Mouse (Mus musculus) kidney, postnatal 4 days (tissue): Measurements from ENCODE around the gene Castor1.

ENCODE experiments used
- DNase-seq, 2 experiments: peaks; one replicate each; pipeline ENCODE4 v3.0.0; 2021; ENCODE audit warnings: mixed read lengths in 2 of 2

Castor1 gene

DNA sequence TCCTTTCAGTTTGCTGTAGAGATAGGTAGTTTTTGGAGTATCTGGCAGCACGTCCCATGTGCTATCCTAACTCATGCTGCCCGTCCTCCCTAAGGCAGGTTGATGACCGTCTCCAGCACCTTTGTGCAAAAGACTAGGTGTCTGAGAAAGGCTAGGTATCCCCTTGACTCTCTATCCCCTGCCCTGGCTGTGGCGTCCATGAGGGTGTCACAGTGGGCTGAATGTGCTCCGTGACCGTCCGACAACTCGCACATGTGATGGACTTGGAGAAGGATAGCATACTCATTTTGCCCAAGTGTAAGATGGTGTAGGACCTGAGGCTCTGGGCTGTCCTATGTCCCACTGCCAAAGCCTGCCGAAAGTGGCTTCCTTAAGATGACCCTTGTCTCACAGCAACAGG, 10.4 kb upstream of the Castor1 start:
- no peak for DNase-seq

DNA sequence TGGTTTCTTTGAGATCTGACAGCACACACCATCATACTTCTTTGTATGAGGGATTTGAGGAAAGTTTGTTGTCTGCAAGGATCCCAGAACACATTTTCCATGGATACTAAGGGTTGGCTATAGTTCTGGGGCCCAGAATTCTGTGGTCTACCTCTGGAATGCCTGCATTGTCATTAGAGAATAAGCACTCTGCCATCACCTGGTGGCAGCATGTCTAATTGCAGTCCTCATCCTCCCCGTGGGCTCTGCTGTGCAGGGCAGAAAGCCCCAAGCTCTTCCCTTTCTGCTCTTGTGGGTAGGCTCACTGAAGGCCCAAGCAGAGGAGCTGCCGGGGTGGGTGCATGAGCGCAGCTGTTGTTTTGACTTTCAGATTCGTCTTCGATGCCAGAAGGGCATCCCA, 8.5 kb upstream of the Castor1 start:
- DNase-seq: peak; percentile 46 to 52

DNA sequence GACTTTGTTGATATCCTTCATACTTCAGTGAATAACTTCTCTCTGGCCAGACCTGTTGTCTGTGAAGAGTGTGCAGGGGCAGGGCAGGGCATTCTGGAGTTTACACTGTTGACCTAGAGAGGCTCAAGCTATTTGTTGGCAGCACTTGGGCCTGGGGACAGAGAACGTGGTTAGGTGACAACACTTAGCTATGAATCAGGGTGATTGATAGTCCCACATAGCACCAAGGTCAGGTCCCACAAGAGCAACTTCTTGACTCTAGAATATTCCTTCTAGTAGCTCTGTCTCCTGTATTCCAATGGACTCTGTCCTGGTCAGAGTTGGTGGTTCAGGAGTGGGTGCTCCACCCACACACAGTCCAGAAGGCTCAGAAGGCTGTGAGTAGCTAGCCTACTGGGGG, 7.2 kb upstream of the Castor1 start:
- DNase-seq: no peak

- DNase-seq: no peak
Measured at GRCm38 (mm10) chr11:4213107-4213506, 4.9 kb upstream of the Castor1 start.

DNA sequence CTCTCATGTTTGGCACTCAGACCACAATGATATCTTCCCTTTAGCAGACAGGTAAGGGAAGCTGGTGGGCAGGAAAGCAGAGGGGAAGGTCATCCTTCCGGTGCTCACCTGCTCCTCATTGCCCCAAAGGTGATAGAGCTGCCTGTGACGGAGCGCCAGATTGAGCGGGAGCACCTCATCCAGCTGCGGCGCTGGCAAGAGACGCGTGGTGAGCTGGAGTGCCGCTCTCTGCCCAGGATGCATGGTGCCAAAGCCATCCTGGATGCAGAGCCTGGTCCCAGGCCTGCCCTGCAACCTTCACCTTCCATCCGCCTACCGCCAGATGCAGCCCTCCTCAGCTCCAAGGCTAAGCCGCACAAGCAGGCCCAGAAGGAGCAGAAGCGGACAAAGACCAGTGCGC, 3.5 kb upstream of the Castor1 start:
- DNase-seq: no peak

- no peak for DNase-seq
Measured at GRCm38 (mm10) chr11:4215061-4215460, 3.0 kb upstream of the Castor1 start.

GRCm38 (mm10) chr11:4216248-4217000, 1.6 kb upstream of the Castor1 start:
- peak; percentile 56 to 67 for DNase-seq

- DNase-seq: no peak
Measured at GRCm38 (mm10) chr11:4218637-4219036, 612 bp downstream of the Castor1 start.

DNA sequence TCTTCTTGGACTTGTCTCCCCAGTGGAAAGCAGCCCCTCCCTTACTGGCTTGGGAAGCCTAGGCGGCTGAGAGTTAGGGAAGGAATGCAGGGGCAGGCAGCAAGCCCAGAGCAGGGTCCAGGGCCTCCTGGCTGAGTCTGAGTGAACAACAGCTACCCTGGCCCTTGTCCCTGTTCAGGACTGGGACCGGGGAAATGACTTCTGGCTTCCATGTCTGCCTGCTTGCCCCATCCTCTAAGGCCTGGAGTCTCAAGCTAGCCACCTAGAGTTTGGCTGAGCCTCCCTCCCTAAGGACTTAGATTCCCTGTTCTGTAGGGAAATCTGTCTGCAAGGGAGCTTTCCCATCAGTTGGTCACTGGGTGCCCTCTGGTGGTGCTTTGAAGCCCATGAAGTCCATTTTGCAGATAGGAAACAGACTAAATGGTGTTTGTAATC, 1.3 kb downstream of the Castor1 start:
- peak; percentile 82 to 87 for DNase-seq

DNA sequence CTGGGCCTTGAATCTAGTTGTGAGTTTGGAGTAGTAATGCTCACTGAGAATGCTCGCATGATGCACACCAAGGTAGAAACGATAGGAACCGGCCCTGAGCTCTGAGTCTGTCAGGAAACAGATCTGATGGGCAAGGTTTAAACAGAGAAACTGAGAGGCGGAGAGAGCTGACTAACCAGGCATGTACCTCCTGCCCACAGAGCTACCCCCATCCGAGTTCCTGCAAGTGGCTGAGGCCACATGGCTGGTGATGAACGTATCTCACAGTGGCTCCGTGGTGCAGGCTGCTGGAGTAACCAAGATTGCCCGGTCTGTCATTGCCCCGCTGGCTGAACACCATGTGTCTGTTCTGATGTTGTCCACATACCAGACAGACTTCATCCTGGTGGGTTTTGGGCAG, 1.9 kb downstream of the Castor1 start:
- no peak for DNase-seq

DNA sequence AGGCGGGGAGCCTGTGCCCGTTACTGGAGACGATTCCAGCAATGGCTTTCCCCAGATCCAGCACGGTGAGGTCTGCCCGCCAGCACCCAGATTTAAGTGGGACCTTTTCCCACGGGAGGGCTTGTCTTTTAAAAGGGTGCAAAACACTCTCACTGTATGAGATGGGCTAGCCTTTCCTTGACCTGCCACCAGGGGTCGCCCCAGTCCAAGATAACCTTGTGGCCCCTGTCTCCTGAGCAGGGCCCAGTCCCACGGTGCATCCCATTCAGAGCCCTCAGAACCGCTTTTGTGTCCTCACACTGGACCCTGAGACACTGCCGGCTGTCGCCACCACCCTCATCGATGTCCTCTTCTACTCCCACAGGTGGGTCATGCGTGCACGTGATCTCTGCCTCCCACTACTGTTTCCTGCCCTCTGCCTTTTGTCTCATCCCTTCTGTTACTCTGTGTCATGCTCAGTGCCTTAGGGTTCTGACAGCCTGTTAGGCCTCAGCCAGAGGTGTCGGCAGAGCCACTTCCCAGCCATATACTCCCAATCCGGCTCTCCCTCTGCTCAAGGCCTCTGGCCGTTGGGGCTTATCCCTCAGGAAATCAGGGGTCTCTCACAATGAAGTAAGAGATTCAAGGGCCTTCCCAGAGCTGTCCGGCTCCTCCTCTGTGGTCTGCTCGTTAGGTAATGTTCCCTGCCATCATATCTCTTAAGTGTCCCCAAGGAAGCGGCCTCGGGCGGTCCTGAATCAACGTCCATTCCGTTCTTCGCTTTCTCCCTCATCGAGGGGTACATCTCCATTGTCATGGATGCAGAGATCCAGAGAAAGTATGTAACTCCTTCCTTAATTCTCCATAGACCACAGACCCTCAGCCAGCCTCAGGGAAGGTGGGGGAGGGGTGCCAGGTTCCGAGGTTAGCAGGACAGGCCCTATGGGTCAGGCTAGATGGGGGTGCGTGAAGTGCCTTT, 2.7 kb downstream of the Castor1 start:
- DNase-seq: peak; percentile 87

- no peak for DNase-seq
Measured at GRCm38 (mm10) chr11:4222046-4222950, 4.3 kb downstream of the Castor1 start.

DNA sequence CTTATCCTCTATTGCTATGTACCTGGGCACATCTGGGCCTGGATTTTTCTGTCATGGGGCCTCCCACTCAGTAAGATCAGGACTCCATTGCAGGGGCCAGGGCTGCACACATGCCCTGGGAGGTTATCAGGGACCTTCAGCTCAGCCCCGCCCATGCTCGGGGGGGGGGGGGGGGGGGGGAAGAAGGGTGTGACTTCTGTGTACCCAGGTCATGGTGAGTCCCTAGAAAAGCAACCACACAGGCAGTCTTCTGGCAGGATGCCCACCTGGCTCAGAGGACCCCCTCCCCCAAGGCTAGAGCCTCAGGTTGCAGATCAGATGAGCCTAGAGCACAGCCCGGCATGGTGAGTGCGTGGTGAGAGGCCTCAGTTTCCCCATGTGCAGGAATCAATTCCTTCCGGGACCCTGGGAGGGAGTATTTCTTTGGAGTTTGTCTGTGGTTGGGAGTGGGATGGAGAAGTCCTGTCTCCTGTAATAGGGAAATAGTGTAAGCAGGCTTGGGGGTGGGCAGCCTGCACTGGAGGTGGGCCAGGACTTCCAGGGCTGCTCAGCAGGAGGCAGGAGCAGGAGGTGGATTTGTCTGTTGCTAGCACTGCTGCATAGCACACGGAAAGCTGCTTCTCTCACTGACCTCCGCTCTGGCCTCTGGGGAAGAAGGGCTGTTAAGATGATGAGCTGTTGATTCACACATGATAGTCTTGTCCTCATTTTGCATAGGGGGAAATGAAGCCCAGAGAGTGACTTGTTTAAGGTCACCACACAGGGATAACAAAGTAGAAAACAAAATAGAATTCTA, 5.6 kb downstream of the Castor1 start:
- DNase-seq: no peak

GRCm38 (mm10) chr11:4224223-4224622, 6.2 kb downstream of the Castor1 start:
- no peak for DNase-seq

GRCm38 (mm10) chr11:4226569-4227325, 8.7 kb downstream of the Castor1 start:
- DNase-seq: no peak

DNA sequence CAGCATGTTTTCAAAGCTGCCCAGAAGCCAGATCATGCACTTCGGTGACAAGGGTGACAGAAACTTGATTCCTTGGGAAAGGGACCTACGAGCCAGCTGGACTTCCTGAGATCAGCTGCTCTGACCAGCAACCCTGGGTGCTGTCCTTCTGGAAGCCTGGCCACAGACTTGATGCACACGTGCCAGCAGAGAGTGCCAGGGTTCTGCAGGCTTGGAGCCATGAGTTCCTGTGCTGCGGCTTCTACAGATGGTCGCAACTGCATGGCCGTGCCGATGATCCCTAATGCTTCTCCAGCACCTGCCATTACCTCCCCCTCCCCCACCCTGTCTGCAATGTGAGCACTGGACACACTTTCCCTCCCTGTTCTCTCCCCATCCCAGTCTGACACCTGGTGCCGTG, 10.4 kb downstream of the Castor1 start:
- no peak for DNase-seq

- no peak for DNase-seq
Measured at GRCm38 (mm10) chr11:4229841-4230240, 11.8 kb downstream of the Castor1 start.

GRCm38 (mm10) chr11:4231435-4231834, 13.4 kb downstream of the Castor1 start:
- DNase-seq: no peak

- DNase-seq: peak in 1 of 2 experiments; percentile 4
Measured at GRCm38 (mm10) chr11:4232644-4233043, 14.6 kb downstream of the Castor1 start.

GRCm38 (mm10) chr11:4235052-4235655, 17.1 kb downstream of the Castor1 start:
- DNase-seq: no peak
